Mouse (Mus musculus) myocyte (in vitro differentiated cells): ENCODE measurements around the gene Lamb1. TPM values are rescaled to one million over a fixed set of nuclear protein-coding genes. Genes with fewer than 3 reads are reported as not detected.

ENCODE experiments used
- H3K27me3 ChIP-seq: one replicate; pipeline ENCODE4 v1.6.1; 2011; ENCODE audit not compliant: control insufficient read depth, insufficient read depth, insufficient read length
- H3K36me3 ChIP-seq: one replicate; pipeline ENCODE4 v1.6.1; 2011; ENCODE audit not compliant: control insufficient read depth, insufficient read depth
- H3K4me2 ChIP-seq: one replicate; pipeline ENCODE4 v1.6.1; 2011; ENCODE audit warnings: low read depth, control low read depth
- H3K4me3 ChIP-seq: one replicate; pipeline ENCODE4 v1.5.1; 2011; ENCODE audit warnings: mild to moderate bottlenecking, control low read depth, moderate library complexity
- H3K79me2 ChIP-seq: one replicate; pipeline ENCODE4 v1.6.1; 2011; ENCODE audit not compliant: control insufficient read depth, insufficient read depth
- H3ac ChIP-seq: one replicate; pipeline ENCODE4 v1.6.1; 2011; ENCODE audit not compliant: control insufficient read depth, insufficient read length
- CEBPB ChIP-seq: IDR thresholded peaks from 2 replicates; pipeline ENCODE4 v1.6.1; 2011; ENCODE audit warnings: mild to moderate bottlenecking, moderate library complexity; ENCODE audit not compliant: poor library complexity, insufficient read depth, severe bottlenecking
- E2F4 ChIP-seq: IDR thresholded peaks from one replicate; pipeline ENCODE4 v1.6.1; 2011; ENCODE audit warnings: mild to moderate bottlenecking, control low read depth, moderate library complexity; ENCODE audit not compliant: insufficient read depth
- MAX ChIP-seq: IDR thresholded peaks from one replicate; pipeline ENCODE4 v1.6.1; 2011; ENCODE audit warnings: low read depth, mild to moderate bottlenecking, control low read depth
- MYOD1 ChIP-seq, 3 experiments: IDR thresholded peaks; one replicate each; pipeline ENCODE4 v1.6.1; 2011; ENCODE audit warnings: control low read depth in 2 of 3, low read depth in 2 of 3, mild to moderate bottlenecking in 2 of 3, moderate library complexity in 1 of 3; ENCODE audit not compliant: insufficient read length in 2 of 3, control insufficient read depth in 1 of 3
- MYOG ChIP-seq, 3 experiments: IDR thresholded peaks; one replicate each; pipeline ENCODE4 v1.6.1; 2011; ENCODE audit warnings: control low read depth in 2 of 3, low read depth in 2 of 3, mild to moderate bottlenecking in 2 of 3; ENCODE audit not compliant: insufficient read length in 2 of 3, control insufficient read depth in 1 of 3, insufficient read depth in 1 of 3
- POLR2A ChIP-seq: IDR thresholded peaks from one replicate; pipeline ENCODE4 v1.6.1; 2011; ENCODE audit warnings: low read depth, mild to moderate bottlenecking, control low read depth, moderate library complexity; ENCODE audit not compliant: insufficient read length
- POLR2AphosphoS2 ChIP-seq: IDR thresholded peaks from one replicate; pipeline ENCODE4 v1.6.1; 2011; ENCODE audit warnings: low read depth, control low read depth; ENCODE audit not compliant: insufficient read length
- REST ChIP-seq: IDR thresholded peaks from one replicate; pipeline ENCODE4 v1.6.1; 2011; ENCODE audit warnings: mild to moderate bottlenecking, control low read depth, moderate library complexity; ENCODE audit not compliant: insufficient read depth, insufficient read length
- SRF ChIP-seq: IDR thresholded peaks from one replicate; pipeline ENCODE4 v1.6.1; 2011; ENCODE audit warnings: low read depth; ENCODE audit not compliant: control insufficient read depth, insufficient read length
- TCF12 ChIP-seq: IDR thresholded peaks from one replicate; pipeline ENCODE4 v1.6.1; 2011; ENCODE audit warnings: mild to moderate bottlenecking, control low read depth; ENCODE audit not compliant: poor library complexity, insufficient read depth, severe bottlenecking
- TCF3 ChIP-seq: IDR thresholded peaks from one replicate; pipeline ENCODE4 v1.6.1; 2011; ENCODE audit warnings: low read depth, control low read depth; ENCODE audit not compliant: insufficient read length
- USF1 ChIP-seq: IDR thresholded peaks from one replicate; pipeline ENCODE4 v1.6.1; 2011; ENCODE audit warnings: low read depth, mild to moderate bottlenecking, control low read depth, moderate library complexity
- polyA plus RNA-seq: library from polyadenylated mRNA; unstranded; fragments of >200 nt; fragmentation: generic; extraction: Trizol; gene quantifications from one replicate; pipeline ENCODE4 v1.2.1, GENCODE M21; 2012; ENCODE audit warnings: missing spikeins

Gene Lamb1
- polyA plus RNA-seq, 1 experiment = 69.4 TPM

DNA sequence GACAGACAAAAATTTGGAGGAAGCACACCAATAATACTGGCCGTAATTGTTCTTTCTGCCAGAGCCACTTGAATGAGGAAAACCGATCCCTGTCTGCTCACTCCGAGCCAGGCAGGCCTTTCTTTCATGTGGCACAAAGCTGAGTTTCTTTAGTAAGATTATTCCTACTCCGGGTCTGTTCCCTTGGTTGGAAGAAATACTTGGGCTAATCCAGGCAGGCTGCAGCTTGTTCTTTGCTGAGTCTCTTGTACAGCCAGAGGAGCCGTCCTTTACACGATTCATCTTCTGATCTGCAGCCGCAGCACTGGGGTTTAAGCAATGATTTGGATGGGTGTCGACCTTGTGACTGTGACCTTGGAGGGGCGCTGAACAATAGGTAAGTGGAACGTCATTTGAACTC, 24.0 kb downstream of the Lamb1 start:
- Histone ChIP-seq H3K79me2 (no peaks in the 10 kb centered on the region), H3ac (no peak overlapping the region), H3K4me3 (no peak overlapping the region), H3K4me2 (no peak overlapping the region), H3K27me3 (no peaks in the 10 kb centered on the region), H3K36me3 (peaks cover 54% of the 10 kb centered on the region)
- TF ChIP-seq USF1 (no peak), CEBPB (no peak), REST (no peak), MYOD1 (IDR thresholded peaks at IDR 0.05; ENCODE audit: control insufficient read depth in 1 of 3, insufficient read length in 2 of 3, low read depth in 2 of 3) (no peak), MYOG (IDR thresholded peaks at IDR 0.05; ENCODE audit: control insufficient read depth in 1 of 3, insufficient read depth in 1 of 3, insufficient read length in 2 of 3, low read depth in 2 of 3) (no peak), POLR2AphosphoS2 (no peak), E2F4 (no peak), POLR2A (no peak), TCF12 (no peak), SRF (no peak), TCF3 (no peak), MAX (no peak)

DNA sequence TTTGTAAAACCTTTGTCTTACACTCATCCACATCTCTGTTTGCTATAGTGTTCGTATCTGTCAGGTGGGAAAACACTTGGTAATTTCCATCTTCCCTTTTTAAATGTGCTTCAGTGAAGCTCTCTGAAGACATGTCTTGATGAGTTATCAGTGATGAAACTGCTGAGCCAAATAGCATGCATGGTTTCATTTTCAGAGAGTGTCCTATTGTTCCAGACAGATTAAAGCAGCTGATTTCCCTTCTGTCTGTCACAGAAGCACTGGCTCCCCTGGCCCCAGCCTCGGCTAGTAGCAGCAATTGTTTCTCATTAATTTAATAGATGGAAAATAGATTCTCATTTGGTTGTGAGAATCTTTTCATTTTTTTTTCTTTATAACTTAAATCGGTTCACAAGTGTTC, 25.9 kb downstream of the Lamb1 start:
- TF ChIP-seq CEBPB = no peak
- no peak for TF ChIP-seq TCF3
- TF ChIP-seq SRF = no peak
- TF ChIP-seq POLR2A = no peak
- H3K4me2 ChIP-seq = peak overlapping the region; percentile 12
- H3K4me3 ChIP-seq = no peak overlapping the region
- H3K36me3 ChIP-seq = peaks cover 49% of the 10 kb centered on the region
- no peaks in the 10 kb centered on the region for H3K27me3 ChIP-seq
- H3K79me2 ChIP-seq = no peaks in the 10 kb centered on the region
- H3ac ChIP-seq = no peak overlapping the region

DNA sequence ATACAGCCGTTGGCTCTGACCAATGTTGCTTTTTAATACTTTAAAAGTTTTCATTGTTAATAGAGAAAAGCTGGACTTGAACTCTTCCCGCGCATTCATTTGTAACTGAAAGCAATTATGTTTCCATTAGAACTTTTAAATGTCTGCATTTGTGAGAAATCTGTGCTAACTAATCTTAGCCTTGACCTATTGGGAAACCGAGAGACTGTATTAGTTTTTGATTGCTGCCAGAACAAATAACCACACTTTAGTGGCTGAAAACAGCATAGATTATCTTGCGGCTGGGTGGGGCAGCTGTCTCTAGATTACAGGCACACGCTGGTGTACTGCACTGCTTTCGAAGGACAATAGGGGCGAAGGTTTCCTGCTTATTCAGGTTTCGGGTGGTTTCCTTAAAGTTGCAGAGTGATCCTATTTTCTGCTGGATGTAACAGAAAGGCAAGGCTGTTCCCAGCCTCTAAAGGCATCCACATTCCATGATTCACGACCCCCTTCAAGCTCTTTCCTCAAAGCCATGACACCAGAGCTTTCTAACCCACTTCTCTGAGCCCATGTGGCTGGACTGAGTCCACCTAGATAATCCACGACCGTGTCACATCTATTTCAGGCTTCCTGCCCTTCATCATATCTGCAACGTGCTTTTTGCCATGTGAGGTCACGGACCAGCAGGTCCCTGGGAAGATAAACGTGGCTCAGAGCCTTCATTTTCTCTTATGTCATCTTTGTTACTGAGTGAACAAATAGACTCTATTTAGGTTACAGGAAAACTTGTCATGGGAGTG, 28.5 kb downstream of the Lamb1 start:
- no peak overlapping the region for H3ac ChIP-seq

GRCm38 (mm10) chr12:31294526-31294925, 29.5 kb downstream of the Lamb1 start:
- Histone ChIP-seq H3K27me3 (no peaks in the 10 kb centered on the region), H3K36me3 (peaks cover 42% of the 10 kb centered on the region), H3K79me2 (no peaks in the 10 kb centered on the region), H3K4me2 (no peak overlapping the region), H3ac (no peak overlapping the region), H3K4me3 (no peak overlapping the region)
- TF ChIP-seq TCF3 = no peak
- TF ChIP-seq MAX = no peak
- no peak for TF ChIP-seq REST
- TF ChIP-seq MYOD1 (IDR thresholded peaks at IDR 0.05; ENCODE audit: control insufficient read depth in 1 of 3, insufficient read length in 2 of 3, low read depth in 2 of 3) = peak in 2 of 3 experiments; percentile 66 to 80
- no peak for TF ChIP-seq POLR2AphosphoS2
- peak; percentile 17 to 83 (median 75) for TF ChIP-seq MYOG (IDR thresholded peaks at IDR 0.05; ENCODE audit: control insufficient read depth in 1 of 3, insufficient read depth in 1 of 3, insufficient read length in 2 of 3, low read depth in 2 of 3)

More for the DNA sequence above, 28.5 kb downstream of the Lamb1 start:
- H3K36me3 ChIP-seq = peaks cover 42% of the 10 kb centered on the region
- no peak overlapping the region for H3K4me2 ChIP-seq
- H3K79me2 ChIP-seq = no peaks in the 10 kb centered on the region
- TF ChIP-seq USF1 = no peak
- no peak for TF ChIP-seq E2F4
- no peak for TF ChIP-seq POLR2AphosphoS2
- no peak for TF ChIP-seq POLR2A
- TF ChIP-seq MYOG (IDR thresholded peaks at IDR 0.05; ENCODE audit: control insufficient read depth in 1 of 3, insufficient read depth in 1 of 3, insufficient read length in 2 of 3, low read depth in 2 of 3) = no peak
- no peak for TF ChIP-seq REST
- no peak for TF ChIP-seq MAX
- TF ChIP-seq CEBPB = no peak
- TF ChIP-seq TCF12 = no peak
- TF ChIP-seq SRF = no peak
- no peak for TF ChIP-seq TCF3
- TF ChIP-seq MYOD1 (IDR thresholded peaks at IDR 0.05; ENCODE audit: control insufficient read depth in 1 of 3, insufficient read length in 2 of 3, low read depth in 2 of 3) = no peak
- no peak overlapping the region for H3K4me3 ChIP-seq
- no peaks in the 10 kb centered on the region for H3K27me3 ChIP-seq

DNA sequence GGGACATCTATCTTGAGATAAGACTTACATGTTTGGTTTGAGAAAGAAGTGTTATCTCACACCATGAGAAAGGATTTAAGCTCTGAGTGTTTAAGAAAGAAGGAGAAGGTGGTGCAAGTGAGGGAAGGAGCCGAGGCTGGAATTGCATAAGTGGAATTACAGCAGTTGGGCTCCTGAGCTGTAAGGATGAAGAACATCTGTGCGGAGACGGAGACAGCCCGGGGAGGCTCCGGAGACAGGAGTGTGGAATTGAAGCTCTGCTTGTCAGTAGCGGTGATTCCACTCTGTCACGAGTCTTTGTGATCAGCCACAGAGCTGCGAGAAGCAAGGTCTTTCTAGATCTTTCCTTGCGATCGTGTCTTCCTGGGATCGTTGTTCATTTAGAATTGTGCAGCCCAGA, 30.0 kb downstream of the Lamb1 start:
- no peak overlapping the region for H3K4me2 ChIP-seq
- H3K36me3 ChIP-seq = peaks cover 38% of the 10 kb centered on the region
- TF ChIP-seq E2F4 (no peak), MYOD1 (IDR thresholded peaks at IDR 0.05; ENCODE audit: control insufficient read depth in 1 of 3, insufficient read length in 2 of 3, low read depth in 2 of 3) (no peak), MYOG (IDR thresholded peaks at IDR 0.05; ENCODE audit: control insufficient read depth in 1 of 3, insufficient read depth in 1 of 3, insufficient read length in 2 of 3, low read depth in 2 of 3) (no peak), TCF3 (no peak), TCF12 (no peak), POLR2A (no peak), SRF (no peak), USF1 (no peak), POLR2AphosphoS2 (no peak), MAX (no peak), CEBPB (no peak), REST (no peak)
- H3ac ChIP-seq = no peak overlapping the region
- no peaks in the 10 kb centered on the region for H3K79me2 ChIP-seq
- no peaks in the 10 kb centered on the region for H3K27me3 ChIP-seq
- H3K4me3 ChIP-seq = no peak overlapping the region
